Mouse (Mus musculus) T-helper 2 cell (primary cell): Measurements from ENCODE around the gene Cntnap5b.
"Not testable (repeated sequence)": the region's sequence is repeated elsewhere in the genome, so short reads cannot be mapped to it uniquely, and the experiment has no call there.

Experiments used
- in situ Hi-C: fragments of 300-600 bp; cut with MboI, MseI; formaldehyde crosslinking; loops from one replicate; pipeline ENCODE4 v1.15.1; 2025; ENCODE audit warnings: high pct_unique_total_duplicates

The Cntnap5b gene

DNA sequence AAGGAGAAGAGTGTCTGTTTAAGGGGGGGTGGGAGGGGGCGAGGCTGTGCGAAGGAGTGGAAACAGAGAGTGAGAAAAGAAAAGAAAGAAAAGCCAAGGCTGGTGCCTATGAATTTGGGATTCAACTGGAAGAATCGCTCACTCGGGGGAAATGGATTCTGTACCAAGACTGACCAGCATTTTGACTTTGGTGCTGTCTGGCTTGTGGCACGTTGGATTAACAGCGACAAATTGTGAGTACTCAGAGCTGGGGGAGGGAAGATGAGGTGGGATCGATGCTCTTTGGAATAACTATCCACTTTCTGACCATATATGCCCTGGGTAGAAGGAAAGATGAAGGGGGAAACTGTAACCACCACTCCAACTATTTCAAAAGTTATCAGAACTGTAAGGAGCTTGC, at the start of gene Cntnap5b:
Gene Cntnap5b, plus strand, starts transcription at position 152 of the 400 bp plus-strand sequence.
- in situ Hi-C loops, result no loop called here

DNA sequence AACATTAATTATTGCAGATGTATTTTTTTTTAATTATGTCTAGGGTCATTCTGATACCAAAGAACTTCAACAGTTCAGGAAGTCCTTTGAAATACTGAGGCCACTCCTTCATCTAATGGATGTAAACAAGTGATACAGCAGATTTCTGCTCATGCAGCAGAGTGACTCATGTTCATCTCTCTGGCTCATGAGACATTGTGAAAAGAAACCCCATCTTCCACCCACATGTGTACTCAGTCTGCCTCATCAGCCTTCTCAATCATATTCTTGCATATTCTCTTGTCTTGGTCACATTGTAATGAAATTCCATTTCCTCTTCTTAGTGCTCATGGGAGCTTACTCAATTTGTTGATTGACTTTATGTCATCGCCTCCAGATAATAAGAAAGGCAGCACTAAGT, 12.6 kb upstream of the Cntnap5b start:
- in situ Hi-C loops, result no loop called here

DNA sequence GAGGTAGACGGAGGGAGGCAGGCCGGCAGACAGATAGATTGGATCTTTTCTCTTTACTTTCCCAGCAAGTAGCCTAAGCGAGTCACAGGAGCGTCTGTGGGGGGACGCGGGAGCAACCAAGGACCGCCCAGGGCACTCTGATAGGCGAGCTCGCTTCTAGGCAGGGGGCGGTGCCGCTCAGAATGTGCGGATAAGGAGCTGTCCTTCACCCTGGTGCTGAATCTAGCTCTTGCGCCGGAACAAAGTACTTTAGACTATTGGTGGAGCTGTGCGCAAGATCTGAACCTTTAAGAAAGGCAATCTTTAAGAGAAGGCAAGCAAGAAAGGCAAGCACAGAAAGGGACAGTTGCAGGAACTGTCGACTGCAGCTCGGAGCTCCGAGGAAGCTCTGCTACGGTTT, 382 bp upstream of the Cntnap5b start:
- in situ Hi-C loops, result no loop called here

DNA sequence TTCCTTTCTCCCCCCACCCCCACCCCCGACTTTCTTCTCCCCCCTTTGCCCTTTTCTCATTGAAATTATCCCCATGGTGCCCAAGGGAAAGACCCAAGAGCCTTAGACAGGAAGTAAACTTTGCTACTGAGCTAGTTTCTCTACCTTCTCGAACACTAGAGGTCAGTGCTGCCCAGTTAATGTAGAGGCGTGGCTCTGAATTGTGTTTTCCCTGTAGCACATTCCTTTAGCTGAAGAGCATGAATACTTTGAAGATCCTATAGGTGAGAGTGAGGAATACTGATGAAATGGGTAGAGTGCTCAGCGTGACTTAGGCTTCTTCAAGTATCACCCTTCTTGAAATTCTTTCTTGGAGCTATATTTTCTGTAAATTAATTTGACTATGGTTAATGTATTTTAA, 1.6 kb downstream of the Cntnap5b start:
- in situ Hi-C loops, result no loop called here

DNA sequence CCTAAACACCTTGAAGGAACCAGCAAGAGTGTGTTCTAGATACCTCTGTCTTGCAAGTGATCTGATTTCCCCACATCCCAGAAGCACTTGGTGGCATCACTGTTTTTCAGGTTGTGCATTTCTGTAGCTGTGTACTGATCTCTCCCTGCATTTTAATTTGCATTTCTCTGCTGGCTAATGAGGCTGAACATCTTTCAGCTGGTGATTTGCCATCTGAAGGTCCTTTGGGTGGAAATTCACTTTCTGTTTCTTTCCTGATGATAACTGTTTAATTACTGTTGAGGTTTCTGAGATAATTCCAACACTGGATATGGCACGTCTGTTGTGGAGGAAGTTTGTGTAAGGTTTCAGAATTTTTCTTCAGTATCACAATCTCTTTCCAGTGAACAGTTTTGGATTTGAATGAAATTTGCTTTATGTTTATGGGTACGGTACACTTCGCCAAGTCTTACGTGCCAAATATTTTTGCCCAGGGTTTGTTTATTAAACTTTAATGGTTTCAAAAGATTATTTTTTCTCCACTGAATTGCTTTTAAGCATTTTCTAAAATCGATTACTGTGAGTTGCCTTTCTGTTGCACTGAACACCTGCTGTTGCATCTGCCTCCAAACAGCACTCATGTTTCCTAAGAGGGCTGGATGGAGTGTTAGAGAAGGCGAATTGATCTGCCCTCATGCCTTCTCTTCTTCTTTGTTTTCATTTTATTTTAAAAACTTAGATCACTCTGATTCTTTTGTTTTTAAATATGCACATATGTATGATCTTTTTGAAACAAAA, 41.0 kb downstream of the Cntnap5b start:
- in situ Hi-C loops, result no loop called here

DNA sequence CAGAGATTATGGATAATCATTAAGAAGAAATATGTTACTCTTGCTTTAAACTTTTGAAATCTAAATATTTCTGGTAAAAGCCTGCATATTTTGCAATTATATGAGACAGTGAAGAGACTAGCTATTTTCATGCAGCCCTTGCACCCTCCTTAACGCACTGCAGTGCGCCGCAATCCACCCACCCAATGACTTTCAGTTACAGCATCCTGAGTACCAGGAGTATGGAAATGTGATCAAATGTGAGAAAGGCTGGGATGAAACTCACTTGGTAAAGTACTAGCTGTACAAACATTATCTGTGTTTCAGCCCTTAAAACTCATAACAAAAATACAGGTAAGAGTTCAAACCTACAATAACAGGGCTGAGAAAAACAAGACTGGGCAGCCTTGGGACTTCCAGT, 99.8 kb downstream of the Cntnap5b start:
- in situ Hi-C loops, result no loop called here

DNA sequence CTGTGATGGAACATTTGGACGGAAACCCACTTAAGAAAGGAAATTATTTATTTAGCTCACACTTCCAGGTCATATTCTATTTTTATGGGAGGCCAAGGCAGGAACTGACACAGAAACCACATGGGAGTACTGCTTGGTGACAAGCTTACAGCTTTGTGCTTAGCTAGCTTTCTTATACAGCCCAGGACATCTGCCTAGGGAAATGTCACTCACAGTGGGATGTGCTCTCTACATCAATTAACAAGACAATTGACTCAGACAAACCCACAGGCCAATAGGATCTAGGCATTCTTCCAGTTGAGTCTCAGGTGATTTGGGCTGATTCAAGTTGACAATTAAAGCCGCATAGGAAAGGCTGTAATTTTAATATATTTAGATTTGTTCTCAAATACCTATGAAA, 135.2 kb downstream of the Cntnap5b start:
- in situ Hi-C loops, result no loop called here

DNA sequence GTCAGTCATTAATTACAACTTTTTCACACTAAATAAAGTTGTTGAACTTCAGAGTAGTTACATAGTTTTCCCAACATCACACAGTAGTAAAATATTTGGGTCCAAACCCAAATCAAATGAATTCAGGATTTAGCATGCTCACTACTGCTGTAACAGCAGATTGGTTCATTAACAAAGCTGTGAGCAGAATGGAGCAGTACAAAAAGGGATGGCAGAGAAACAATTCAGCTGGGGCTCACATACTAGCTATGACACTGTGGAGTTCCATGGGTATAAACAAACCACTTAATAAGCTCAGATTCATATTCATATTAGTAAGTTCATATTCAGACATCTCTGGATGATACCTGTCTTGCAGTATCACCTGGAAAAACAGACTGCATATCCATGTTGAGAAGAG, 170.9 kb downstream of the Cntnap5b start:
- in situ Hi-C loops, result no loop called here

DNA sequence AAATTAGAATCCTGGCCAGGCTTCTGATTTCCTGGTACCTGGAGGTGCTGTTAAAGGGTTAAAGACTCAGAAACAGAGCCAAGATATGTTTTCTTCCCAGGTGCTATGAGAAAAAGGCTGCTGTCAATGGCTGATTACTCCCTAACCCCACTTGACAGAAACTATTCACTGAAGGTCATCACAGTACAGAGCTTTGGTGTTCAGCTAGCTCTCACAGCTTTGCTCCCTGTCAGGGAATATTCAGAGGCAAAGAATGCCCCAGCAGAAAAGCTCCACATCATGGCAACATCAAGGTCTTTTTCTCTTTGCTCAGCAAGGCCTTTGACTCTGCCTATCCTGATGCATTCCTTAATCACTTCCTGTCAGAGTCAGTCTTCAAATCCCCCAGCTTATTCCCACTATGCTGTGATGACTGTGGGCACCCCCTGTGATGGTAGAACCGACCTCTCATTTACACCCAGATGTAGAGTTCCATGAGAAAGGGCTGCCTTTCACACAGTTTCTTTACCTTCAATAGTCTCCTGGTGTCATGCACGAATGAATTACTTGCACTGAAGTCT, 186.9 kb downstream of the Cntnap5b start:
- in situ Hi-C loops, result no loop called here

DNA sequence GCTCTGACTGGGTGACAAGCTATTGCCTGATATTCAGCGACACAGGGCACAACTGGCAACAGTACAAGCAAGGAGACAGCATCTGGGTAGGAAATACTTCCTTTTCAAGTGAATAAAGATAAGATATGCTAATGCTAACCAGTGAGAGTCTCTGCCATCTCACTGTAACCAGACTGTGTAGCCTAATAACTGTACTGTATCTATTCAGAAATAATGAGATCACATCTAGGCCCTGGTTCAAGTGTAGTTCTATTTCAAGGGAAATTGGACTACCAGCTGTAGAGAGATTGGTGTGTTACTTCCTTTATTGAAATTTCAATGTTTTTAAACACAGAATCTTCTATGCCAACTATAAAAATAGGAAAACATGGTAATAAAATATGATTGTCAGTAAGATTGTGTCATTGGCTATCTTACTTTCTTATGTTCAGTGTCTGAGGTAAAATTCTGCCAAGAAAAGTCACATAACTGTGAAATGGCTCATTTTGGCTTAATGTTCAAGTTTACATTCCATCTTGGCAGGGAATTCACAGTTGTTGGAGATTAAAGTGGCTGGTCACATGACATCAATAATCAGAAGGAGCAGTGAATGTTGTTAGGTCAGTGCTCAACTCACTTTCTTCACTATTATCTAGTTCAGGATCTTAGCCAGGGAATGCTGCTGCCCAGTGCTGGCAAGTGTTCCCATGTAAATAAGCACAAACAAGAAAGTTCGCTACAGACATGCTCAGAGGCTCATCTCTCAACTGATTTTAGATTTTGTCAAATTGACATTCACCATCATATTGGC, 194.9 kb downstream of the Cntnap5b start:
- in situ Hi-C loops, result no loop called here

DNA sequence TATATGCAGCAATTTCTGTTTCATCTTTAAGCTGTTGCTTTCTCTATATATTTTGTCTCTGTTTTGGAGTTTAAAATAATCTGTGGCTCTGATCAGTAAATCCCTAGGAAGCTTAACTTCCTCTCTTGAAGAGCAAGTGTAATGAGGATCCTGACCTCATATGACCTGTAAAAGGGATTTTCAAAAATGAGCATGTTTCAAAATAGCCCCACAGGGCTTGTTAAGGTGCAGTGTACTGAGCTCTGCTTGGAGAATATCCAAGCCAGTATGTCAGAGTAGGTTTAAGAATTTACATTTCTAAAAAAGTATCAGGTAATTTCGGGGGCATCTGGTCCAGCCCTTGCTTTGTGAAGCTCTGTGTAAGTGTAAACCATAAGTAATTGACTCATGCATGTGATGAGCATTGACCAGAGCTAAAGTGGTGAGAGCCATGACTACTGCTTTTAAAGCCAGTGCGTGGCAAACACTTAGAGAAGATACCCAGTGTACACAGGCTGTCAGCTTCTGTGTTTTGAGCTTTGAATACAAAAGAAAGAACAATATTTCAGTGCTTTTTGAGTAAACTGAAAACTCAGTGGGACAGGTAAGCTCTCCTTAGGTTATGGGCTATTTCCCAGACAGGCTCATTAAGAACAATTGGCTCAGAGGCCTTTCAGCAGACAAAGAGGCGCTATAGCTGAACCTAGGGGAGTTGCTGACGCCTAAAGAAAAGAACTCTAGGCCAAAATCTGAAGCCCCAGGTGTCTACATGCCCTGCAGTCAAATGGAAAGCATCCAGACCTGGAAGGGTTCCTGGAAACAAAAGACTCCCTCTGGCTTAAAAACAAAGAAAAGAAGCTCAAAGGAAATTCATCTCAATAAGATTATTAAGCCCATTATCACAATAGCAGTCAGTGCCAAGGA, 197.9 kb downstream of the Cntnap5b start:
- in situ Hi-C loops, result no loop called here

DNA sequence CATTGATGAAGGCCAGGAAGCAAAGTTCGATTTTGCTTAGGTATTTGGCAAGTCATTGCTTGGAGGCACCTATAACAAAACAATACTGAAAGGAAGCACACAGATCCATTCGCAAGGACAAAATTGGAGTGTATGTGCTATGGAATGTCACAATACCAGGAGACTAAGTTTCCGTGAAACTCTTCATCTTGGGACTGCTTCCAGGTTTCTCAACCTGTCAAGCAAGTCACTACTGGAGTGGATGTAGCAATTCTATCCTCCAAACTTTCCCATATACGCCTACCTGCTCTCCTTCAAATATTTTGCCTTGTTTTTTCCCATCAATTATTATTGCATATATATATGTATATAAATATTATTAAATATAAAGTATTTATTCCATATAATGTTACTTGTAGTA, 228.7 kb downstream of the Cntnap5b start:
- in situ Hi-C loops, result not testable (repeated sequence)

DNA sequence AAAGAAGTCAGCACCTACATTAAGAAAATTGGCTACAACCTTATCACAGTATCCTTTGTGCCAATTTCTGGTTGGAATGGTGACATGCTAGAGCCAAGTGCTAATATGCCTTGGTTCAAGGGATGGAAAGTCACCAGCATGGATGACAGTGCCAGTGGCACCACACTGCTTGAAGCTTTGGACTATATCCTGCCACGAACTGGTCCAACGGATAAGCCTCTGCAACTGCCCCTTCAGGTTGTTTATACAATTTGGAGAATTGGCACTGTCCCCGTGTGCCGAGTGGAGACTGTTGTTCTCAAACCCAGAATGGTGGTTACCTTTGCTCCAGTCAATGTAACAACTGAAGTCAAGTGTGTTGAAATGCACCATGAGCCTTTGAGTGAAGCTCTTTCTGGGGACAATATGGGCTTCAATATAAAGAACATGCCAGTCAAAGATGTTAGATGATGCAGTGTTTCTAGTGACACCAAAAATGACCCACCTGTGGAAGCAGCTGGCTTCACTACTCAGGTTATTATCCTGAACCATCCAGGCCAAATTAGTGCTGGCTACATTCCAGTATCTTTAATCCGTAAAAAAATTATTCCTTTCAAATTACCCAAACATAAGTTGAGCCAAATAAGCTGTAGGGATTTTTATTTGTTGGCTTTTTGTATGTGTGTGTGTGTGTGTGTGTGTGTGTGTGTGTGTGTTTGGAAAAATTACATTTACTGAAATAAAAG, 233.6 kb downstream of the Cntnap5b start:
- in situ Hi-C loops, result no loop called here

DNA sequence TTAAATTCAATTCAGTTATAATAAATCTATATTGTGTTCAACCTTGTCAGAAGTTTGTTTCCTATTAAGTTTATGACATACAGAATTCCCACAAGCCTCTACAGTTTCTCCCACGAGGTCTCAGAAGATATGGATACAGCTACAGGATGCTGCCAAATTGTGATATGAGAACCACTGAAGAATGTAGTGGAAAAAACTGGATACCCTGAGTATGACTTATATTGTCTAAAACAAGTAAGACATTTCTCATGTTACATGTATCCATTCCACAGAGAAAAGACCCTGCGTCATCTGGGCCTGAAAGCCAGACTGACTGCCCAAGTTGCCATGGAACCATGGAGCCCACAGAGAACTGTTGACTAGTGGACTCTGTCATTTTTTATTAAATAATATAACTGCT, 269.2 kb downstream of the Cntnap5b start:
- in situ Hi-C loops, result no loop called here

DNA sequence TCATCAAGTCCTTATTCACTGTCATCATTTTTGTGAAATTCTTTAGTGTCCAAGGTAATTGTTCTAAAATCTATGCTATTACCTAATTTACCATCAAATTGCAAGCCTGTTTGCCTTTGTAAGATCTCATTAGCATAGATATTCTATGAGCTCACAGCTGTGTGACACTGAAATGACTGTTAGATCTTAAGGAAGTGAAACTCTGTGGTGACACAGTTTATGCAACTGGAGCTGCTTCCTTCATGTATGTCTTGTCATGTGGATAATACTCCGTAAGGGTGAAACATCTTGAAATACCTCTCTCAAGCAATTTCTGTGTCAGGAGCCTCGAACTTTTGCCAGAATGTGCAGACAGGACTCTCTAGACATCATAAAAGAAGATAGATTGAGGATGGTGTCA, 307.2 kb downstream of the Cntnap5b start:
- in situ Hi-C loops, result no loop called here

DNA sequence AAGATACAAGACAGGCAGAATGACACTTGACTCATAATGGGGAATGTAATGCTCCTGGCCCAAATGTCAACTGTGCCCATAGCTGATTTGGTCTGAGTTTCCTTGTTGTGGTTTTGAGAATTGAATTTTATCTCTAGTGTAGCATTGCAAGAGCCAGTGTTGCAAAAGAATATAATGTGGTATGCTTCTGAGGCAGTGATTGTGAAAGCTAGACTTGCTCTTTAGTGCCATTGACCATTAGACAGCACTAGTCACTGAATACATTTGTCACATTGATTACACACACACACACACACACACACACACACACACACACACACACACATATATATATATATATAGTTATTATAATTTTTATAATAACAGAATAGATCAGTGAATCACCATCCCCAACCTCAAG, 328.0 kb downstream of the Cntnap5b start:
- in situ Hi-C loops, result no loop called here

DNA sequence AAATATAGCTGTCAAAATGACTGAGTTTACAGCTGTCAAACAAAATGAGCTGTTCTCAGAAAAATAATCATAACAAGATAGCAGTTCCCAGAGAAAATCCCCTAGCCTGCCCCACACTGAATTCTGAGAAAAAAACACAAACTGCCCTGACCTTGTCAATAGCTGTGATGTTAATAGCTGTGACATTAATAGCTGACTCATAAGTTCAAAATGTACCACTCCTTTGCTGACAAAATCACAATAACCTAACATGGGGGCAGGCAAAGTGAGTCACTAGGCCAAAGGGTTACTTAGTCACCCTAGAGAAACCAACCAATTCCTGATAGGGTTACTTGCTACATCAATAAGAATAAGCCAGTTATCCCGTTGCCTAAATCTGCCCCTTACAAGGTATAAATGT, 328.5 kb downstream of the Cntnap5b start:
- in situ Hi-C loops, result no loop called here

DNA sequence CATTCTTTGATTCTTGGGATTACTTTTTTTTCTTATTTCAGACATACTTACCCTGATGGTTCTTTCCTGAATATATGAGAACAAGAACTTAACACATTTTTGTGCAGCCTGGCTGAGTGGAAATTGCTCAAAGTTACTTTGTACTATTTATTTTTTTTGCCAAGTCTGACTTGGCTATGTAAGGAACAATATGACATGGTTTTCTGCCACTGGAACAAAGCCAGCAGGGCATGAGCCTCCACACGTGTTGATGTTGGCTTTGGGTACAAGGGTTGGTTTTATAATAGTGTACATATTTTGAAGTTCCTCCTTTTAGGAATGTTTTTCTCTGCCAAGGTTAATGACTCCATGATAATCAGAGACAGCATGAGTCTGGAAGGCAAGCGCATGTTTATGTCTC, 331.8 kb downstream of the Cntnap5b start:
- in situ Hi-C loops, result no loop called here

DNA sequence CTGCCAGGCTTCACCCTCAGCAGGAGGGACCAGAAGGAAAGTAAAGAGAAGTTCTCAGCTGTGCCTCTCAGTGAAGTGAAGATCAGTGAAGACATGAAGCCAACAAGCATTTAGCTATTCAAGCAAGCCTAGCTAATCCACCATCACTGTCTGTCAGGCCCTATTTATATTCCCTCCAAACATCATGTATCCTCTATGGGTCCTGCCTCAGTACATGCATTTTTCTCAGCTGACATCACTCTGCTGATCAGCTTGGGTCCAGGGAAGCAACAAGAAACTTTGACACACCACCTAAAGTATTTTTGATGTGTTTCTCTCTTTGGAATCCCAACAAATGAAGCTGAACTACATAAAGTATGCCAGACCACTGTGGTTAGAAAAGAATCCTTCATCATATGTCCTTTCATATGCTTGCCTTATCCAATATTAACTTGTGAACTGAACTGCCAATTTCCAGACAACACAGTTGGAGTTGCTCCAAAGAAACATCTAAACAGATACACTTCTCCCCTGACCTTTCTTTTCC, 349.9 kb downstream of the Cntnap5b start:
- in situ Hi-C loops, result no loop called here

DNA sequence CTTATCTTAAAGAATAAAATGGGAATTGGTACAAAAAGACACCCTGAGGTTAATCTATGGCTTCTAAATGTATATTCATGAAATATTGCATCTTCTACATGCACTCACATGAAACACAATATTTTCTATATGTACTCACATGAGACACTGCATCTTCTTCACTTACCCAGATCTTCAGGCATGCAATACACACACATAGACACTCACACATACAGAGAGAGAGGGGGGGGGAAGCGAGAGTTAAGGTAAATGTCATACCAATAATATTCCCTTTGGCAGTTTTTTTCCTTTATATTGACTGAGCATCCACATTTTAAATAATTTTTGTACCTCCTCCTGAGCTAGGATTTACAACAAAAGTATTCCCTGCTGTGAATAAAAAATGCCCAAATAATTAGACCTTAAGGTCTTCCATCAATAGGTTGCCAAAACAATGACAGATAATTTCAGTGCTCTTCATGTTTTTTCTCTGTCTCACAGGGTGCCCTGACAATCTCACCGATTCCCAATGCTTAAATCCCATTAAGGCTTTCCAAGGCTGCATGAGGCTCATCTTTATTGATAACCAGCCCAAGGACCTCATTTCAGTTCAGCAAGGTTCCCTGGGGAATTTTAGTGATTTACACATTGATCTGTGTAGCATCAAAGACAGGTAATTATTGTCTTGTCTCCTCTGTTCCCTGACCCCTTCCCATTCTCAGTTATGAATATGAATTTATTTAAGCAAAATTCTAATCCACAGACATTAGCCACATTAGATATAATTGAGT, 391.2 kb downstream of the Cntnap5b start:
- in situ Hi-C loops, result no loop called here
